Mouse (Mus musculus) stomach, embryonic 15.5 days (tissue): ENCODE data around the gene Actr10. TPM values are rescaled to one million over a fixed set of nuclear protein-coding genes. Genes with fewer than 3 reads are reported as not detected.
A peak's percentile ranks its signal among the peaks of the same experiment; 100 is the strongest.

Source experiments
- ATAC-seq: fragments of 200-750 bp; cut with Nextera tagmentation; 2 replicates; pipeline ENCODE4 v1.8.0; 2017; ENCODE audit warnings: low read depth, moderate number of reproducible peaks, moderate TSS enrichment; ENCODE audit not compliant: insufficient read depth, low FRiP score
- H3K27ac ChIP-seq: fragments of 300-500 bp; sonication (generic); 2 replicates; pipeline ENCODE4 v1.5.1; 2015; ENCODE audit warnings: mild to moderate bottlenecking, inconsistent platforms
- H3K27me3 ChIP-seq: fragments of 300-500 bp; sonication (generic); replicated peaks from 2 replicates; pipeline ENCODE4 v1.6.1; 2015; ENCODE audit warnings: inconsistent platforms
- H3K36me3 ChIP-seq: fragments of 300-500 bp; sonication (generic); 2 replicates; pipeline ENCODE4 v1.6.1; 2015; ENCODE audit warnings: inconsistent platforms
- H3K4me1 ChIP-seq: fragments of 300-500 bp; sonication (generic); 2 replicates; pipeline ENCODE4 v1.6.1; 2015; ENCODE audit warnings: inconsistent platforms
- H3K4me2 ChIP-seq: fragments of 300-500 bp; sonication (generic); 2 replicates; pipeline ENCODE4 v1.6.1; 2015; ENCODE audit warnings: mild to moderate bottlenecking, inconsistent platforms
- H3K4me3 ChIP-seq: fragments of 300-500 bp; sonication (generic); replicated peaks from 2 replicates; pipeline ENCODE4 v1.5.1; 2015; ENCODE audit warnings: inconsistent platforms
- H3K9ac ChIP-seq: fragments of 300-500 bp; sonication (generic); 2 replicates; pipeline ENCODE4 v1.6.1; 2015; ENCODE audit warnings: inconsistent platforms
- H3K9me3 ChIP-seq: fragments of 300-500 bp; sonication (generic); 2 replicates; pipeline ENCODE4 v1.6.1; 2016; ENCODE audit warnings: inconsistent platforms
- WGBS: fragments of 180-500 bp; shearing (Covaris S2); methylation state at CpG from one replicate; pipeline ENCODE4 v1.1.7; 2015; 5-methylcytosine and 5-hydroxymethylcytosine counted together
- polyA plus RNA-seq: library from polyadenylated mRNA; unstranded; fragments of >200 nt; fragmentation: Nextera tagmentation; extraction: Ambion mirVana; gene quantifications from 2 replicates; pipeline ENCODE4 v1.2.1, GENCODE M21; 2015

Gene Actr10
- polyA plus RNA-seq, 1 experiment from 2014 or later, result 184 TPM

DNA sequence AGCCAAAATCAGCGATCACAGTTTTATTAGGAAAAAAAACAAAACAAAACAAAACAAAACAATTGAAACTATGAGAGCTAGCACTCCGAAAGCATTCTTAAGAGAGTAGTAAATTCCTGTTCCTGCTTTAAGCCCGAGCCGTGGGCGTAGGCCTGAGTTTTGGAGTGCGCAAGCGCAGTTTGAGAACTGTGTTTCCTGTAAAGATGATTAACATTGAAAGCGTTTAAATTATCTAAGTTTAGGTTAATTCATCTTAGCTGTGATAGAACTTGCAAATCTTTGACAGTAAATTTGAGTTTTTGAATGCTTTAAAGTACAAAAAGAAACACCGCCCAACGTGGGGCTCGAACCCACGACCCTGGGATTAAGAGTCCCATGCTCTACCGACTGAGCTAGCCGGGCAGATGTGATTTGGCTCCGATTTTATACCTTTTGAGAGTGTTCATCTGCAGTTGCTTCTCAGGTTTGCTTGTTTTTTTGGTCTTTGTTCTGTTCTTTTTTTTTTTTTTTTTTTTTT is 31.2 kb downstream of the Actr10 start:
- WGBS, result 1% methylated on average over 15 of the region's 15 CpGs
- peak overlapping the region; percentile 76 for H3K4me3 ChIP-seq
- H3K9ac ChIP-seq, result peak overlapping the region; percentile 55; the same call in 1 of the 2 replicates
- peak; percentile 53 for ATAC-seq
- H3K27me3 ChIP-seq, result no peaks in the 10 kb centered on the region
- peak overlapping the region; percentile 99 for H3K27ac ChIP-seq
- no peaks in the 10 kb centered on the region for H3K9me3 ChIP-seq
- peak overlapping the region; percentile 63 for H3K4me2 ChIP-seq
- 0 out of 2 replicates have a peak, but pooled peaks cover 1% of the 10 kb centered on the region for H3K36me3 ChIP-seq
- H3K4me1 ChIP-seq, result peaks cover 5% of the 10 kb centered on the region; the same call in 1 of the 2 replicates

DNA sequence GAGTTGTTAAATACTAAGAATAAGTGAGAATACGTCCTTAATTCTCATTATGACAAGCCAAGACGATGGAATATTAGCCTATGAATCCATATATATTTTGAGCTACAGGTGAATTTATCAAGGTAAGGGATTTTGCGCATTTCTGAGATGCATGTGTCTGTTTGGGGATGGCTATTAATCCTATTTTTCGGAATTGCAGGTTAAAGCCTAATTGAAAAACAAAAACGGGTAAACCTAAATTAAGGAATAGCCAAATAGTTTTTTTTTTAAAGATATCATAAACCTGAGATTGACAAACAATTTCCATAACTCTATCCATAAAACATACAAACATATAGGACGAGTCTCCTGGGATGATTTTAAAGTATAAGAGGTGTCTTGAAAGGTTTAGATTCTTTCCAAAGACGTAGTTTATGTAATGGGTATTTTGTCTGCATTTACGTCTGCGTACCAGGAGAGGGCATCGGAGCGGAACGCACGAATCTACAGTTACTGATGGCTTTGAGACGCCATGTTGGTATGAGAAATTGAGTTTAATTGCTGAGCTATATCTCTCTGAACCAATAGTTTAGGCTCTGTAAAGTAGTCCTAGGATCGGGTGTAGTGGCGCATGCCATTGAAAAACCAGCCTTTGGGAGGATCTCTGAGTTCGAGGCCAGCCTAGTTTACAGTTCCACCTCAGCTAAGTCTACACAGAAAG is 32.0 kb downstream of the Actr10 start:
- no peaks in the 10 kb centered on the region for H3K27me3 ChIP-seq
- ATAC-seq, result no peak
- peak overlapping the region; percentile 19 for H3K4me3 ChIP-seq
- H3K27ac ChIP-seq, result peak overlapping the region; percentile 57; the same call in 1 of the 2 replicates
- 7% methylated on average over 17 of the region's 17 CpGs for WGBS
- H3K9ac ChIP-seq, result no peak overlapping the region
- H3K4me2 ChIP-seq, result peak overlapping the region; percentile 54
- H3K9me3 ChIP-seq, result no peaks in the 10 kb centered on the region
- peaks cover 5% of the 10 kb centered on the region; the same call in 1 of the 2 replicates for H3K4me1 ChIP-seq
- H3K36me3 ChIP-seq, result no peaks in the 10 kb centered on the region

DNA sequence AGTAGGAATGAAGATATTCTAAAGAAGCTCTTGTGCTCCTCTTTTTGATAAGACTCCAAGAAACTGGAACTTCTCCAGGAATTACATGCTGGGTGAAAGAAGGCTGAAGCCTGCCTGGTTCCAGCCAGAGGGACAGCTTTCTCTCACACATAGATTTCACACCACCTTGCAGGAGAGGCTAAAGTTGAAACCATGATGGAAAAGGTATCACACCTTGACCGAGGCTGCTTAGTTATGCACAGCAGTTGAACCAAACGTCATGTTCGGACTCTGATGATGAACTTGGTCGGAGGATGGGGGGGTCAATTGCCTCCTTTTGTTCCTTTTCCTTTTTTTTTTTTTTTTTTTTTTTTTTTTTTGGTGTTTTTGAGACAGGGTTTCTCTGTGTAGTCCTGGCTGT is 36.2 kb downstream of the Actr10 start:
- Histone ChIP-seq H3K4me1 (peaks cover 4% of the 10 kb centered on the region), H3K27ac (no peak overlapping the region), H3K9ac (no peak overlapping the region), H3K9me3 (no peaks in the 10 kb centered on the region), H3K4me2 (peak overlapping the region; percentile 53), H3K4me3 (peak overlapping the region; percentile 96), H3K27me3 (no peaks in the 10 kb centered on the region), H3K36me3 (no peaks in the 10 kb centered on the region)
- no peak for ATAC-seq
- WGBS, result 85% methylated on average over 4 of the region's 4 CpGs

DNA sequence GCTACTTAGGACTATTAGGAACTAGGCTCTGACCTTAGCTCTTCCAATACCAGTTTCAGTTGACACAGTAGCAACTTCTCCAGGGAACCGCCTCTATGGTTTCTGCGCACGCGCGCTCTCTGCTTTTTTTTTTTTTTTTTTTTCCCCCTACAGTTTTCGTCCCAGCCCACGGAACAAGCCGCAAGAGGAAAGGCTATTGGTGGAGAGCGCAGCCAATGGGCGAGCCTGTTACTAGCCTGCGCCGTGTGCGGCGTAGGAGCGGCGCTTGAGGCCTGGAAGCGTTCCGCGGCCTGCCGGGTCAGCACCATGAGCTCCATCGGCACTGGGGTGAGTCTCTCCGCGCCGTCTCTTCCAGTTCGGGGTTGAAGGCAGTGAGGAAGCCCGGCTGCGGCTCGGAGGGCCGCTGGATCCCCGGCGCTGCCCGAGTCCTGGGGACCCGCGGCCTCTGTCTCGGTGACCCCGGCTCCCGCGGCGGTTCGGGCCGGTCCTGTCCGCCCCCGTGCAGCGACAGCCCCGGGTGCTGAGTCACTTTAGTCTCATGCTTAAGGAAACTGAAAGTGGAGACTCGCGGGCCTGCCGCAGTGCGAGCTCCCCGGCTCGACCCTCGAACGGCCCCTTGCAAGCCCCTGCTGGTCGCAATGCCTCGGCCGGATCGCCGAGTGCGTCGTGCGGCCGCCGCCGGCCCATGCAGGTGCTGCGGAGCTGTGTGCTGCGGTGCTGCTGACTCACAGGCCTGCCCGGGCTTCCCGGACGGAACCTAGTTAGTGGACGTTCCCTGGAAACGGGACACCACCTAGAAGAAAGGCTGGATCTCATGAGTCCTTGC is 37.0 kb downstream of the Actr10 start, which contains the start of gene Psma3:
Gene Psma3, plus strand, starts transcription at position 181 of the 826 bp plus-strand sequence.
- peak; percentile 100 for ATAC-seq
- WGBS, result under 1% methylated on average over 70 of the region's 71 CpGs
- H3K4me2 ChIP-seq, result peak within 1 kb of the TSS; percentile 63

DNA sequence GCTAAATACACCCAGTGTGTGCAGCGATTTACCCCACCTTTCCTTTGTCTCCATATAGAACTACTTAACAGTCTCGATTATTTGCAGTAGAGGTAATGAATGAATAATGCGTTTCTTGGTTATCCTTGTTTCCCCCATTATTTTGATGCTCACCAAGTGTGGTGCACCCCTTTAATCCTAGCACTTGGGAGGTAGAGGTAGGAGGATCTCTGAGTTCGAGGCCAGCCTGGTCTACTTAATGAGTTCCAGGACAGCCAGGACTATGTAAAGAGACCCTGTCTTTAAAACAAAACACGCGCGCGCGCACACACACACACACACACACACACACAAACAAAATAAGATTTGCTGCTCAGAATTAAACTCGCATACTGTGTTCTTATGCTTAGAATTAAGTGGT is 37.7 kb downstream of the Actr10 start:
- Histone ChIP-seq H3K27ac (peak overlapping the region; percentile 99), H3K4me1 (peaks cover 4% of the 10 kb centered on the region), H3K4me3 (peak overlapping the region; percentile 96), H3K9me3 (no peaks in the 10 kb centered on the region), H3K4me2 (peak overlapping the region; percentile 63), H3K36me3 (0 out of 2 replicates have a peak, but pooled peaks cover 3% of the 10 kb centered on the region), H3K27me3 (no peaks in the 10 kb centered on the region), H3K9ac (peak overlapping the region; percentile 96)
- 21% methylated on average over 10 of the region's 10 CpGs for WGBS
- ATAC-seq, result no peak

More for the DNA sequence above, 37.0 kb downstream of the Actr10 start, which contains the start of gene Psma3:
- peak within 1 kb of the TSS; percentile 96 for H3K9ac ChIP-seq
- no peaks in the 10 kb centered on the region for H3K9me3 ChIP-seq
- H3K36me3 ChIP-seq, result no peaks in the 10 kb centered on the region
- peak within 1 kb of the TSS; percentile 99 for H3K27ac ChIP-seq
- H3K4me3 ChIP-seq, result peak within 1 kb of the TSS; percentile 96
- H3K27me3 ChIP-seq, result no peaks in the 10 kb centered on the region
- peaks cover 4% of the 10 kb centered on the region for H3K4me1 ChIP-seq

DNA sequence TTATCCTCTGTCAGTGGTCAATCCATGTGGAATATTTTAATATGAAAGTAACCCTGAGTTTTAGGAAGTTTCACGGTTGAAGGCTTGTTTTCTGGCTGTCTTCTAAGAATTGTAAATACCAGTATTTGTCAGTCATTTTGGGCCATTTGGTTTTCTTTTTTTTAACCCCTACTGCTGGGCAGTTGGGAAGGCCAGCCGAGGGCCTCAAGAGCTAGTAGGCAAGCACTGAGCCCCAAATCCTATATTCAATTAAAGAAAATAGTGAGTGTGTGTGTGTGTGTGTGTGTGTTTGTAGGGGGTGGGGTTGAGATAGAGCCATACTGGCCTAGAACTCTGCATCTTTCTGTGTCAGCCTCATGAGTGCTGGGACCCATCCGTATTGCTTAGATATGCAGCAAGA is 38.2 kb downstream of the Actr10 start:
- H3K4me1 ChIP-seq, result peaks cover 4% of the 10 kb centered on the region
- H3K9me3 ChIP-seq, result no peaks in the 10 kb centered on the region
- WGBS, result 58% methylated on average over 3 of the region's 3 CpGs
- no peak overlapping the region for H3K27ac ChIP-seq
- H3K27me3 ChIP-seq, result no peaks in the 10 kb centered on the region
- H3K9ac ChIP-seq, result no peak overlapping the region
- 0 out of 2 replicates have a peak, but pooled peaks cover 7% of the 10 kb centered on the region for H3K36me3 ChIP-seq
- no peak for ATAC-seq
- H3K4me2 ChIP-seq, result peak overlapping the region; percentile 63
- H3K4me3 ChIP-seq, result peak overlapping the region; percentile 96

DNA sequence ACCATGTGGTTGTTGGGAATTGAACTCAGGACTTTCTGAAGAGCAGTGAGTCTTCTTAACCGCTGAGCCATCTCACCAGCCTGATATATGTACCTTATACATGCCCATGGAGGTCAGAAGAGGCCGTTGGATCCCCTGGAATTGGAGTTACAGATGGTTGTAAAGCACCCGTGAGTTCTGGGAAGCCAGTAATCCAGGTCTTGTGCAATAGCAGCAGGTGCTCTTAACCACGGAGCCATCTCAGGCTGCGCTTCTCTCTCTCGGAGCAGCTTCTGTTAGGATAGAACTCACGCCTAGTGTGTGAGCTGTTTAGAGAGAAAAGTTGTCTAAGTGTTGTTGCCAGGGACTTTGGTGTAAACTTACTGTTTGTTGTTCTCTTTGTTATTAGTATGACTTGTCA is 40.7 kb downstream of the Actr10 start:
- peaks cover 4% of the 10 kb centered on the region for H3K4me1 ChIP-seq
- WGBS, result 86% methylated on average over 7 of the region's 7 CpGs
- no peak overlapping the region for H3K4me3 ChIP-seq
- H3K4me2 ChIP-seq, result no peak overlapping the region
- no peak for ATAC-seq
- 0 out of 2 replicates have a peak, but pooled peaks cover 7% of the 10 kb centered on the region for H3K36me3 ChIP-seq
- no peaks in the 10 kb centered on the region for H3K27me3 ChIP-seq
- H3K9me3 ChIP-seq, result no peaks in the 10 kb centered on the region
- no peak overlapping the region for H3K9ac ChIP-seq
- H3K27ac ChIP-seq, result no peak overlapping the region

DNA sequence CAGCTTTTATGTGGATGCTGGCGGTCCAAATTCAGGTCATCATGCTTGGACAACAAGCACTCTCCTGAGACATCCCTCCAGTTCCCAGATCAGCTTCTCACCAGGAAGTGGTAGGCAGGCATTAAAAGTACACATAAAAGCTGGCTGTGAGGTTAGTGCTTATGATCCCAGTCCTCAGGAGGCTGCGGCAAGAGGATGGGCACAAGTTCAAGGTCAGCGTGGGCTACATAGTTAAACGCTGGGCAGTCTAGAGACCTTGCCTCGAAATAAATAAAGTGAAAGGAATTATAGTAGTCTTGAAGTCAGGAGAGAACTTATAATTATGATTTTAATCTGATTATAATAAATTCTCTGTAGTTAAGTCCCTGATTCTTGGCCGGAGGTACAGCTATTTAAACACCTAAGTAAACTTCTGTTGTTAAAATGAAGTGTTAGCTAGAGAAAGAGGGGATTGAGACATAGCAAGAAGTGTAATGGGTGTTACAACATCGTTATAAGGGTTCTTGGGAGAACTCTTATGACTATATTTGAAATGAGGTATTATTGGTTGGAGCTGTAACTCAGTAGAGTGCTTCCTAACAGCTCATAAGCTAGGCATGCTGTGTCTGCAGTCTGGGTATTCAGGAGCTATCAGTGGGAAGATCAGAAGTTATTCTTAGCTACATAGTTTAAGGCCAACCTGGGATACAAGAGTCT is 47.3 kb downstream of the Actr10 start:
- WGBS, result 91% methylated on average over 7 of the region's 7 CpGs
- no peak overlapping the region for H3K4me3 ChIP-seq
- no peaks in the 10 kb centered on the region for H3K27me3 ChIP-seq
- no peak overlapping the region for H3K27ac ChIP-seq
- peaks cover 43% of the 10 kb centered on the region for H3K36me3 ChIP-seq
- no peaks in the 10 kb centered on the region for H3K4me1 ChIP-seq
- H3K9me3 ChIP-seq, result no peaks in the 10 kb centered on the region
- no peak overlapping the region for H3K9ac ChIP-seq
- no peak for ATAC-seq
- H3K4me2 ChIP-seq, result no peak overlapping the region

DNA sequence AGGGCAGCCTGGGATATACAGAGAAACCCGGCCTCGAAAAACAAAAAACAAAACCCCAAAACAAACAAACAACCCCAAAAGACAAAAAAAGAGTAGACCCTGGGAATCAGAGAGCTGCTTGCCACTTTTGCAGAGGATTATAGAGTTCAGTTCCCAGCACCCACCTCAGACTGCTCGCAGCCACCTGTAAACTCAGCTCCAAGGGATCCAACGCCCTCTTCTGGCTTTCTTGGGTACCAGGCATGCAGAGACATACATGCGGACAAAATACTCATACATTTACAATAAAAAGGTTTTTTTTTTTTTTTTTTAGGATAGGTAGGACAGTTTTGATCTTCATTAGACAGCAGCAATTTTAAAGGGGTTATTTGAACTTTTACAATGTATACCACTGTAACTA is 59.6 kb downstream of the Actr10 start:
- Histone ChIP-seq H3K27me3 (no peaks in the 10 kb centered on the region), H3K36me3 (peaks cover 24% of the 10 kb centered on the region), H3K27ac (no peak overlapping the region), H3K4me3 (no peak overlapping the region), H3K4me2 (no peak overlapping the region), H3K9me3 (no peaks in the 10 kb centered on the region), H3K4me1 (peaks cover 5% of the 10 kb centered on the region; the same call in 1 of the 2 replicates), H3K9ac (no peak overlapping the region)
- no peak for ATAC-seq
- WGBS, result 89% methylated on average over 5 of the region's 5 CpGs

DNA sequence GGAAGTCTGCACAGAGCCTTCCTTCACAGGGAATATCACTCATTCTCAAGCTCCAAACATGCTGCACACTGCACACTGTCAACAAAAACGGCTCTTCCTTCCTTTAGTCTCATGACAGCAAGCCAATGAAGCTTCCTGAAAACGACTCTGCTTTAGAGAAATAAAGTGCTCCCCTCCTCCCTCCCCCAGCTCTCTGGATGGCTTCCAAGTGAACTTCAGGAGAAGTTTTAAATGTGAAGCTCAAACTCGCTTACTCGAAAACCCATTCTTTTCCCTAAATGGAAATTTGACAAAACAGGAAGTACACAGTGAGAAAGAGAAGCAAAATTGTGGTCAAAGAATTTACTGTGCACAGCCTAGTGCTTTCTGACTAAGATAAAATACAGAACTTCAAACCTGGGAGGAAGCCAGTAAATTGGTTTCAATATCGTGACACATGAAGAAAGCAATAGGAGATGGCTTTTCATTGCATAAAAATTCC is 61.8 kb downstream of the Actr10 start:
- Histone ChIP-seq H3K36me3 (peaks cover 19% of the 10 kb centered on the region), H3K9me3 (no peaks in the 10 kb centered on the region), H3K4me2 (peak overlapping the region; percentile 40), H3K27ac (peak overlapping the region; percentile 73), H3K27me3 (no peaks in the 10 kb centered on the region), H3K4me3 (no peak overlapping the region), H3K9ac (no peak overlapping the region), H3K4me1 (peaks cover 5% of the 10 kb centered on the region; the same call in 1 of the 2 replicates)
- ATAC-seq, result peak; percentile 39; the same call in 1 of the 2 replicates
- WGBS, result 22% methylated on average over 5 of the region's 5 CpGs

DNA sequence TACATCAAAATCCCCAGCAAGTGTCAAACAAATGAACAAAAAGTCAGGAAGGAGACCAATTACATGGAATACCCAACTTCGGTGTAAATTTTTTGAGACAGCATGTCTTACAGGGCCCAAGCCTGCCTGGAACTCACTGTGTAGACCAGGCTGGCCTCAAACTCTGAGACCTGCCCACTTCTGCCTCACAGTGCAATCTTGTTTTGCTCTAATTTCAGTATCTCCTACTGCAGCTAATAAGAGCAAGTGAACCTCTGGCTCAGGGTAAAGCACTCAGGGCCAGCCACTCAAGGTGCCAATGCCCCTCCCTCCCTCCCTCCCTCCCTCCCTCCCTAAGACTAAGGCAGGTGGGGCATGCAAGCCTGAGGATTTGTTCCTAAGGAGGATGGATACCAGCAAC is 62.7 kb downstream of the Actr10 start:
- Histone ChIP-seq H3K27ac (peak overlapping the region; percentile 44; the same call in 1 of the 2 replicates), H3K4me2 (no peak overlapping the region), H3K4me1 (peaks cover 5% of the 10 kb centered on the region; the same call in 1 of the 2 replicates), H3K9me3 (no peaks in the 10 kb centered on the region), H3K9ac (no peak overlapping the region), H3K27me3 (no peaks in the 10 kb centered on the region), H3K36me3 (peaks cover 26% of the 10 kb centered on the region), H3K4me3 (no peak overlapping the region)
- ATAC-seq, result no peak
- 70% methylated on average over 1 of the region's 1 CpGs for WGBS
